In genomic region chr2:129658796-129659195, GRCm38 (mm10) we compare ENCODE assay signal across 33 mouse cellular contexts. TPM values are rescaled to one million over a fixed set of nuclear protein-coding genes. Genes with fewer than 3 reads are reported as not detected.
"Had no signal": no experiment of that assay in that cellular context is flagged by ENCODE, and none has a peak within 500 bp of the region (broad histone marks: within the 10 kb centered on the region; RNA-seq: fewer than 3 reads in every experiment).

No protein-coding gene starts in this region.

- H3K4me3 ChIP-seq: heart, embryonic 10.5 days; heart, embryonic 12.5 days; hindbrain, embryonic 10.5 days; hindbrain, embryonic 12.5 days; intestine, embryonic 15.5 days; kidney, embryonic 15.5 days; layer of hippocampus, adult 2 months; left cerebral cortex, adult 2 months; limb, embryonic 13.5 days; limb, embryonic 15.5 days; liver, embryonic 12.5 days had no signal

- H3K27ac ChIP-seq: heart, embryonic 10.5 days; hindbrain, embryonic 10.5 days; hindbrain, embryonic 12.5 days; hindbrain, embryonic 14.5 days; intestine, embryonic 15.5 days; kidney, embryonic 15.5 days; kidney, postnatal 0 days; layer of hippocampus, adult 2 months; left cerebral cortex, adult 2 months; limb, embryonic 13.5 days; limb, embryonic 15.5 days; liver, embryonic 12.5 days; liver, embryonic 14.5 days had no signal

- DNase-seq: gastrocnemius, postnatal 10 days; gastrocnemius, postnatal 25 days; heart, adult 18-20 months; heart, postnatal 10 days; heart, postnatal 4 days; kidney, adult 18-20 months; kidney, adult 9 months; kidney, postnatal 14 days; kidney, postnatal 4 days; left cerebral cortex, postnatal 4 days had no signal

RNA-seq across cellular contexts. Expression of gene Pdyn, which starts 40.8 kb away (rescaled TPM):
- total RNA-seq: gastrocnemius, adult 18-20 months; gastrocnemius, postnatal 10 days; gastrocnemius, postnatal 25 days; gastrocnemius, postnatal 4 days; granulocyte monocyte progenitor cell, adult 5-6 weeks; heart, adult 18-20 months; heart, adult 8-10 months; heart, postnatal 10 days; heart, postnatal 25 days; heart, postnatal 4 days; liver, adult 2 months had no signal
- polyA plus RNA-seq: inflammation-experienced regulatory T-cells, adult 6 months; limb, embryonic 11.5 days; liver, adult 2 months; liver, embryonic 16.5 days had no signal
